Mouse (Mus musculus) kidney, adult 11 months (tissue): ENCODE measurements around the gene Hyal1.
"Not testable (repeated sequence)": the region's sequence is repeated elsewhere in the genome, so short reads cannot be mapped to it uniquely, and the experiment has no call there.

Experiments used
- DNase-seq: peaks from one replicate; pipeline ENCODE4 v3.0.0; 2022

The Hyal1 gene

DNA sequence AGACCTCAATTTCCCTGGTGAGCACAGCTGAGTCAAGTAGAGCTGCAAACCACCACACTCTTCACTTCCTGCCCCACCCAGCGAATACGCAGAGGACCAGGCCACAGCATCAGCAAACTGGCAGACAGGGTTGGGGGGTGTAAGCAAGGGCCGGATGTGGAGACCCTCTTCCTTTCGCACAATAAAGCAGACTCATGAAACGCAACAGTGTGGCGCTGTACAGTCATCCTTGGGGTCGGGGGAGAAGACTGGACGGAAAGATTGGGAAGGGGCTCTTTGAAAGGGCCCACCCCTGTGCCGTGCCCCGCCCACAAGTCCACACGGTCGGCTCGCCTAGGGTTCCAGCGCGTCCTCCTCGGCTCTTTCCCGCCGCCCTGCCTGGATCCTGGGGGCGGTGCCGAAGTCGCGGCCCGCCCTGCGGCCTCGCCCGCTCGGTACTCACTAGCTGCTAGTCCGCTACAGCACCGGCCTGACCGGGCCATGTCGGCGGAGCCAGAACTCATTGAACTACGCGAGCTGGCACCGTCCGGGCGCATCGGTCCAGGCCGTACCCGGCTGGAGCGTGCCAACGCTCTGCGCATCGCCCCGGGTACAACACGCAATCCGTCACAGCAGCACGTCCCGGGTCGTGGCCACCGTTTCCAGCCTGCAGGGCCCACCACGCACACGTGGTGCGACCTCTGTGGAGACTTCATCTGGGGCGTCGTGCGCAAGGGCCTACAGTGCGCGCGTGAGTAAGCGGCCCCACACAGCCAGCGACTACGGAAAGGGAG lies 25.4 kb upstream of the Hyal1 start, which contains the start of gene Rassf1:
TSS of gene Rassf1 (plus strand) at position 439 of the 773 bp plus-strand sequence.
- DNase-seq = peak; percentile 83

DNA sequence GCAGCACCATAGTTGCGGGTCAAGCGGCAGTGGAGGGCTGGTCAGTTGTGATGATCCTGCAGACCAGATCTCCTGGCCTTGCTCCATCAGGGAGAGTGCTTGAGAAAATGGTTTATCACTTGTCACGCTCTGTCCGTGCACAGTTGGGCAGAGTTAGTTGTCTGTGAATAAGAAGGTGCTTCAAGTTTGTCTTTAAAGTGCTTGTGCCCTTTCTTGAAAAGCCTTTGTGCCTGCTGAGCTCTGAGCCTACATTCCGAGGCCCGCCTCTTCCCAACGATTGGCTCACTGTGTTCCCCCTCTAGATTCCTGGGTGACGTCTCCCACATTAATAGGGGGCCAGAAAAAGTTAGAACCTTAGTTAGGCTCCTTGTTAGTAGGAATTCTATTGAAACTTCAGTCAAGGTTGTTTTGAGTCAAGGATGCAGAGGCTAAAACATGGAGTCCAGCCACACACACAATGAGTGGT lies 24.8 kb upstream of the Hyal1 start:
- no peak for DNase-seq

DNA sequence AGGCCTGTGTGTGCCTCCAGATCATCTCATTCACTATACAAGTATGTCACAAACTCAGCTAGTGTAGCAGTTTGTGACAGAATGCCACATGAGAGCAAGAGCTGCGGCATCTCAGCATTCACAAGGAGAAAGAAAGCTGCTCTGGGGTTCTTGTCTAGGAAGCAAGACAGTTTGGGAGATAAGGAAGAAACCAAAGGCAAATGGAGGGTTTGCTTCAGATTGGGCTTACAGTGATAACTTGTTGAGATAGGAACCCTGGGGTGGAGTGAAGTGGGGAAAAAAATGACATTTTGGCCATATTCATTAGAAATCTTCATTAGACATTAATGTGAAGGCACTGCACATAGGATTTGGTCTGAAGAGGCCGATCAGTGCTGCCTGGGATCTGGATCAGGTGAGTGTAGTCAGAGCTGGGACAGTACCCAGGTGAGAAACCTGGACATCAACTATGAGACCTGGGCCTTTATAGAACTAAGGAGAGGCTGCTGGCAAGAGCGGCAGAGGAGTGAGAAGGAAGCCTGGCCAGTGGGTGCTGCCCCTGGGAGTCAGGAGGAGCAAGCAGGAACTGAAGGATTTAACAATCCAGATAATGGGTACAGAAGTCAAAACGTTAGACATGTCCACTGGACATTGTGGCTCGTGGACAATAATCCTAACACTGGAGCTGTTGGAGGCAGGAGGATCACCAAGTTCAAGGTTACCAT lies 23.9 kb upstream of the Hyal1 start:
- DNase-seq = no peak

GRCm38 (mm10) chr9:107553541-107554318 lies 23.0 kb upstream of the Hyal1 start:
- peak; percentile 63 for DNase-seq

GRCm38 (mm10) chr9:107554319-107554825 lies 22.4 kb upstream of the Hyal1 start:
- DNase-seq = peak; percentile 96

GRCm38 (mm10) chr9:107555031-107555457 lies 21.7 kb upstream of the Hyal1 start:
- peak; percentile 70 for DNase-seq

DNA sequence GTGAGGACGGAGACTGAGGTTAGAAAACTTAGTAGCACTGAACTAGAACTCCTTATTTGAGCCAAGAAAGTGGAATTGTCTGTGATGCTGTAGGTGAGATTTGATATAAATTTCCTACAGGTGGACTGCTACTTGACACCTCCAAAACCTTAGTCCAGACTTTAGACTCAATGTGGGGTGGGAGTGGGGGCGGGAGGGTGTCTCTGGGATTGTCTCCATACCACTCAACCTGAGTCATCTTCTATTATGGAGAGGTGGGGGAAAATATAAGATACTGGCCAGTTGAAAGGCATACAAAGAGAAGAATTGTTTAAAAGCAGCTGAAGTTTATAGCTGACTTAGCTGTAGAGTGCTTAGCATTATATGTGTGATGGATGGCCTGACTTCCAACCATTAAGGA lies 21.0 kb upstream of the Hyal1 start:
- DNase-seq = no peak

- DNase-seq = no peak
Measured at GRCm38 (mm10) chr9:107556346-107556745, 20.4 kb upstream of the Hyal1 start.

DNA sequence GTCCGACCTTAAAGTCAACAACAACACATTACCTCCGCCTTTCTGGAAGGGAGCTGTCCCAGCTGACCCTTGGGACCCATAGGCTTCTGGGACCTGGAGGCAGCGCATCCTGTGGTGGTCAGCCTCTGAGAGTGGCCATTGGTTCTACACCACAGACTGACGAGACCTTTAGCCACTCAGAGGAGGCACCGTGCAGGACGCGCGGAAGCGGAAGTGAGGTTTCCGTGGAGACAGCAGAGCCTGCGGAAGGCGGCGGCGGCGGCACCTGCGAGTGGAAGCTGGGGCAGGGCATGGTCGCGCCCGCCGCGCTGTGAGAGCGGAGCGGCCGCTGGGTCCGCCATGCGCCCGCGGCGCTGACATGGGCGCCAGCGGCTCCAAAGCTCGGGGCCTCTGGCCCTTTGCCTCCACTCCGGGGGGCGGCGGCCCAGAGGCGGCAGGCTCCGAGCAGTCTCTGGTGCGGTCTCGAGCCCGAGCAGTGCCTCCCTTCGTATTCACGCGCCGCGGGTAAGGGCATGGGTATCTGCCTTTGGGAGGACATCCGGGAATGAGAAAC lies 13.6 kb upstream of the Hyal1 start, which contains the start of gene Tusc2:
TSS of gene Tusc2 (plus strand) at position 227 of the 553 bp plus-strand sequence.
- peak; percentile 97 for DNase-seq

DNA sequence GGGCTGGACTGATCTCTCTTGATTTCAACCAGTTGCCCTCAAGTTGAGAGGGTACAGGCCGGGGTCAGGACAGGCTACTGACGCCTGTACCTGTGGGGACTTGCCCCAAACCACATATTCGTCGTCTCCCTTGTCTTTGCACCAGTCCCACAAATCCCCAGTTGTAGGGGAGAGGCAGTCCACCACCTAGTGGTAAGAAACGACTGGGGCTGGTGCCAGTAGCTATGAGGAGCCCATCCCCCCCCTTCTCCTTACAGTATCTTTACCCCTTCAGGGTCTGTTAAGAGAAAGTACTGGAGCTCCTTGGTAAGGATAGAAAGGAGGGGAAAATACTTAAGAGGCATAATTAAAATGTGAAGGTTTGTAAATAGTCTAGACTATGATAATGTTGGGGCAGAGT lies 11.2 kb upstream of the Hyal1 start:
- not testable (repeated sequence) for DNase-seq

DNA sequence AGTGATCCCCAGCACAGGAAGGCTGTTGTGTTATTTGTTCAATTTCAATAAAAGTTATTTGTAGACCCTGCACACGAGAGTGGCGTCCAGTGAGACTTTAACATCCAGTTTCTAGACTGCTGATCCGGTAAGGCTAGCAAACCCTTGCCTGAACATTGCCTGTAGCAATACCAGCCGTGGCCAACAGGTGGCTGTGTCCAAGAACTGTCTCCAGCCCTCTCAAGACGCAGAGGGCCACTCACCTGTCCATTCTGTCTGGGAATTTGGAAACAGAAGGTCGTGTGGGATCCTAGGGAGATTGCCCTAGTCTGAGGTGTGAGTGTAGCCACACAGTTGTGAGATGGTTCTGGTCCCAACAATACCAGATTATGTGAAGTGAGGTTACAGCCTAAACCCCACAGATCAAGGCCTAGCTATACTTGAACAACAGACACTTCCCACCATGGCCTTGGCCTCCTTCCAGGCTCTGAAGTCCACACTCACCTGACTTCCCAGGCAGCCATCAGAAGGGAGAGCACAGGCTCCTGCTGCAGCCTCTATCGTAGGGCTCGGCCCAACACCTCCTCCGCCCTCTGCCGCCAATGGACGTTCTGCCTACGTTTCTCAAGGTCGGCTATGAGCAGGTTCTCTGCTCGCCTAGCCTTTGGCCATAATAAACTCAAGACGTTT lies 10.6 kb upstream of the Hyal1 start:
- DNase-seq = peak; percentile 90

GRCm38 (mm10) chr9:107566855-107567254 lies 9.9 kb upstream of the Hyal1 start:
- peak; percentile 83 for DNase-seq

GRCm38 (mm10) chr9:107567702-107568319 lies 8.9 kb upstream of the Hyal1 start, which contains the start of gene Hyal2:
Gene Hyal2, plus strand, starts transcription at chr9:107567945.
- peak; percentile 90 for DNase-seq

DNA sequence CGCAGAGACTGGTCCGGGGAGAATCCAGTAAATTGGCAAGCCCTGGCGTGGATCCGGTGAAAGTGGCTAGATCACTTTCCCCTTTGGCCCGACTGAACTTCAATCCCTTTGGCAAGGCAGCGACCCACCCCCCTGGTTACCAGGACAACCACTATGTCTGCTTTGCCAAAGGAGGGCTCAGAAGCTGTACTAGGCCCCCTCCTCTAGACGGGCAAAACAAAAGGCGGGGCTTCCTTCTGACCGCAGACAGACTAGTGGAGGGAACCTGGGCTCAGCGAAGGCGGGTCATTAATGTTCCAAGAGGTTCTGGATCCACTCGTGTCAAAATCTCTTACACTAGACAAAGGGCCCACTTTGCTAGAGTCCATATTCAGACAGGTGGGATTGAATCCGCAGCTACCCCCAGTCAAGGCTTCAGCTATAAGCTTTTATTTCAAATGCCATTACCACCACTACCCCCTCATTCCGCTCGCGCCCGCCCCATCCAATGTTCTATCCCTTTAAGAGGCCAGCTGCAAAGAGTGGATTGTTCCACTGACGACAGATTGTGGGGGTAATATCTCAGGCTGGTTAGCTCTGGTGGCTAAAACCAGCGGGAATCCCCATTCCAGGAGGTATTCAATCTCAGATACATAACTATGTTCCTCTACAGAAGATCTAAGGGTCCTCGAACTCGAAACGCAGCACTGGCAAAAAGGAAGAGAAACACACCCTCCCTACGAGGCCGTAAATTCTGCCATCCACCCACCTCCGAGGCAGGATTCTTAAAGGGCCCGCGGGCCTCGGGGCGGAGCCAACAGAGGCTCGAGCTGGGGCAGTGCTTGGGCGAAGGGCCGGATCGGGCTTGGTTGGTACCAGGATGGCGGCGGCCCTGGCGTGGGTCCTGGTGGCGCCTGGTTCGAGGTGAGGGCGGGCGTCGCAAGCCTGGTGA lies 8.1 kb upstream of the Hyal1 start:
- DNase-seq = peak; percentile 90

GRCm38 (mm10) chr9:107569270-107569669 lies 7.5 kb upstream of the Hyal1 start:
- DNase-seq = no peak

DNA sequence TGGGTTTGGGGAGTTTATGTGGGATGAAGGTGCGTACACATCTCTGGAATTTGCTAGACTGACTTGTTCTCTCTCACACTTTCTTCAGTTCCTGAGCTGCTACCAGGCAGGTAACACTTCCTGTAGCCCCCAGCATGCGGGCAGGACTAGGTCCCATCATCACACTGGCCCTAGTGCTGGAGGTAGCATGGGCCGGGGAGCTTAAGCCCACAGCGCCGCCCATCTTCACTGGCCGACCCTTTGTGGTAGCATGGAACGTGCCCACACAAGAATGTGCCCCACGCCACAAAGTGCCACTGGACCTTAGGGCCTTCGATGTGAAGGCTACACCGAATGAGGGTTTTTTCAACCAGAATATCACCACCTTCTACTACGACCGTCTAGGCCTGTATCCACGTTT lies 6.7 kb upstream of the Hyal1 start:
- no peak for DNase-seq

GRCm38 (mm10) chr9:107570845-107571244 lies 5.9 kb upstream of the Hyal1 start:
- DNase-seq = no peak

GRCm38 (mm10) chr9:107571534-107572326 lies 5.0 kb upstream of the Hyal1 start:
- peak; percentile 60 for DNase-seq

DNA sequence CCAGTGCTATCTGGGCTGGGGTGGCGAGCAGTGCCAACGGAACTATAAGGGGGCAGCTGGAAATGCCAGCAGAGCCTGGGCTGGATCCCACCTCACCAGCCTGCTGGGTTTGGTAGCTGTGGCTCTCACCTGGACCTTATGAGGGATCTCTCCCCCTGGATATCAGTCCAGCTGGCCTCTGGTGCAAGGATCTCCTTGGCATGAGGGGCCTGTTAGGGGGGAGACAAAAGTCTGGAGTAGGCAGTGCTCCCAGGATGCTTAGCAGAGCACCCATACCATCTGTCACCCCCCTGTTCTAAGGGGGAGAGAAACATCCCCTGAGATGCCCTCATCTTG lies 4.4 kb upstream of the Hyal1 start:
- DNase-seq = no peak

- not testable (repeated sequence) for DNase-seq
Measured at GRCm38 (mm10) chr9:107573774-107574173, 3.0 kb upstream of the Hyal1 start.
